Mouse (Mus musculus): Measurements from ENCODE around the gene Akr1c14.
"Not testable (repeated sequence)": the region's sequence is repeated elsewhere in the genome, so short reads cannot be mapped to it uniquely, and the experiment has no call there.

Gene Akr1c14

DNA sequence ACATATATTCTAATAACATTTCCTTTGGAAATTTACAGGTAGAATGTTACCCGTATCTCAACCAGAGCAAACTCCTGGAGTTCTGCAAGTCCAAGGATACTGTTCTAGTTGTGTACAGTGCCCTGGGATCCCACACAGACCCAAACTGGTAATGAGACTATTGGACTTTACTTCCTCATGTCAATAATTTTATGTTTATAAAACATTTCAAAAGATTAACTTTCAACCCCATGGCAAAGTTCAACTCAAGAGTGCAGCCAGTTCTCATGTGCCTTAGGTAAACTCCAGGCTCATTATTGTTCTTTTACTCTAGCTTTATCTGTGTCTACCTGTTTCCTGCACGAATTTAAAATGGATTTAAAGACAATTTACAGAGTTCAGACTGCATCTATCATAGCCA lies at the start of gene Akr1c14:
TSS of gene Akr1c14 (plus strand) at position 293 of the 400 bp plus-strand sequence.
- no peak for DNase-seq (ENCODE audit: low spot score in 2 of 2)

DNA sequence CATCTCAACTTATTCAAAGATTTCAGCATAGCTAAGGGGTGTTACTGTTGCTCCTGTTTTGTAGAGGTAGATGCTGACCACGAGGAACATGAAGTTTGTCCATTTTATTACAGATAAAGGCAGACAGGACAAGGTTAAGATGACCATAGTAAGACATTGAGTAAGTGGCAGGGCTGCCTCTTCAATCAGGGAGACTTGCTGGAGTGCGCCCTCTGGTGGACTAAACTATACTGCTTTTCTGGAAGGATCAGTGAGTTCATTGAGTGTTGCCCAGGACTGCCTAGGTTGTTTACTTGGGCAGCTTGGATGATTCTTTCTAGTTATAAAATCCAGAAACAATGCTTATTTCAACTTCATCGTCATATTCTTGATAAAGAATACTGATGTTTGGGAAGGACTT lies 47.1 kb upstream of the Akr1c14 start:
- peak; percentile 28 to 40 for DNase-seq (ENCODE audit: low spot score in 2 of 2)

DNA sequence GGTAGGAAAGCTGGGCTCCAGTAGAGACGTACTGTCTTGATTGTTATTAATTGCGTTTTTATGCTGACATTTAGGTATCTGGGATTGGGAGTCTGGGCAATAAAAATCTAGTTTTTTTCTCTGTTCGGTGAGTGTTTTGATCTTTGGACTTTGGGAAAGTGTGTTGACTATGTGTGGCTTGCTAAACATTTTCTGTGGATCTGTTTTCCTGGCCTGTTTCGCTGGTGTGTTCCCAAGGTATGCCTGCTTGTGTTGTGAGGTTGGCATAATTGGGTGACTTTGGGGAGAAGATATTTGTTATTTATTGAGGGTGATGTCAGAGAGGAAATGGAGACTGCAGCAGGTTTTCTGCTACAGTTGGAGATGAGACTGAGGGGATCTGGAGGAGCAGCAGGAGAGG lies 38.0 kb upstream of the Akr1c14 start:
- DNase-seq (ENCODE audit: low spot score in 2 of 2): no peak

DNA sequence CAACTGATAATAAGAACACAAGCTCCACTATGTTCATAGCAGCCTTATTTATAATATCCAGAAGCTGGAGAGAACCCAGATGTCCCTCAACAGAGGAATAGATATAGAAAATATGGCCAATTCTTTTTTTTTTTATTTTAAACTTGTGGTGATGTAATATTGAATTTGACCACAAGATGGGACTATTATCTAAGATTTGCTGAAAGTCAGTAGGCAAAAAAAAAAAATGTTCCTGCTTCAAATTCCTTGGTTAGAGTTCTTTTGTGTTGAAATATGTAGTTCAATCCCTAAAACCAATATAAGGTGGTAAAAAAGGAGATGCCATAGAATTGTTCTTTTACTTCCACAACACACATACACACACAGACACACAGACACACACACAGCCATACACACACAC lies 35.0 kb upstream of the Akr1c14 start:
- DNase-seq (ENCODE audit: low spot score in 2 of 2): no peak

DNA sequence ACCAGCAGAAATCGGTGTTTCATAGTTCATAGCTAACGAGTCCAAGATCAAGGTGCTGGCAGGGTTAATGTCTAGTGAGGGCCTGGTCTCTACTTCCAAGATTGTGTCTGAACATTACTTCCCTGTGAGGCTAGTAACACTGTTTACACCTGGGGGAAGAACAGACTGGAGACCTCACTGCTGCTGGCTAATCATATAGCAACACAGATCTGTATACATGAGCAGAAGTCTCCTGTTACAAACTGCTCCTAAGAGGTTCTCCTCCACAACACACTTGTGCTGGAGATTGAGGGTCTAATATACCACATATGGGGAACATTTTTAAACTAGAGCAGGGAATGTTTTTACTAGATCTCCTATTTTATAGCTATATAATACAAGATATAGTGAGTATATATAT lies 18.9 kb upstream of the Akr1c14 start:
- no peak for DNase-seq (ENCODE audit: low spot score in 2 of 2)

DNA sequence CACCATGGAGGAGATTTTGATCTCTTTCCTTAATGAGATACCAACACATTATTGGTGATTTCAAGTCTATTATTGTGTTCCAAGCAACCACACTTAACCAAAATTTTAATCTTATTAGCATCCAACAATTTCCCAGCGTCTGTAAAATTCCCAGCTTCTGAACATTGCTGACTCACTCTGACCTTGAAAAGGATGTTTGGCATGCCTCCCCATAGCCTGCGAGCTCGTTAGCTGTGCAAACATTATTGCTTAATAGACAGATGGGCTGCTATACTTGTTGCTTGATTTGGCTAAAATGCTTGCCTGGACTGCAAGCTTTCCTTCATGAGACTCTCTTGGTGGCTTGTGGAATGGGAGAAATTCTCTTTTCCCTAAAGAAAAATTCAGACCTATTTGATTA lies 16.3 kb upstream of the Akr1c14 start:
- DNase-seq (ENCODE audit: low spot score in 2 of 2): no peak

DNA sequence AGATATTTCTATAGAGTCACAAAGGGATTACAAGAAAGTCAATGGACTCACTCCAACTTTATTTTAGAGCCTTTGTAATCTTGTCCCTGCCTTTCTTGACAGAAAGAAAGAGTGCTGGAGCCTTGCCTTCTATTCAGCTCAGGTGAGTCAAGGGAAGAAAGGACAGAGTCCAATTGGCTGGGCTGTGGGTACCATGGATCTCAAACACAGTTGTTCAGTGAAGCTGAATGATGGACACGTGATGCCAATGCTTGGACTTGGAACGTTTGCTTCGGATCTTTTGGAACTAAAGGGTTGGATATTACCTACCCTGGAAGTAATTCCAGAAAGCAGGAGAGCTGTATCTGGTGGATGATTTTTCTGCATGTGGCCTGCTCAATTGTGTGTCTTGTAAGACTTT lies 13.8 kb upstream of the Akr1c14 start:
- DNase-seq (ENCODE audit: low spot score in 2 of 2): no peak

DNA sequence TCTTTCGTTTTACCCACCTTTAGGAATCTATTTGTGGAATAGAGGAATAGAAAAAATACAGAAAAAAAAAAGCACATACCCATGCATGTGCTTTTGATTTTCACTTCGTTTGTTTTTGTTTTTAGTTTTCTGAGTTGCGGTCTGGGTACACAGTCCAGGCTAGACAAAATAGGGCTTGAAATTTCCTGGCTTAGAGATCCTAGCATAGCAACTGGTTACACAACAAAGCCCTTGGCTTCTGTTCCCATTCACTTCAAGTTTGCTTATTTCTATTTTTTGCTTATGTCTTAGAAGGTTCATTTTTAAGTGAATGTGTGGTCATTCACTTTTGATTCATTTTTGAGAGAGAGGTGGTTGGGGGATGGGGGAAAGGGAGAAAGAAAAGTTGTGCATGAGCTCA lies 2.7 kb upstream of the Akr1c14 start:
- DNase-seq (ENCODE audit: low spot score in 2 of 2): no peak

DNA sequence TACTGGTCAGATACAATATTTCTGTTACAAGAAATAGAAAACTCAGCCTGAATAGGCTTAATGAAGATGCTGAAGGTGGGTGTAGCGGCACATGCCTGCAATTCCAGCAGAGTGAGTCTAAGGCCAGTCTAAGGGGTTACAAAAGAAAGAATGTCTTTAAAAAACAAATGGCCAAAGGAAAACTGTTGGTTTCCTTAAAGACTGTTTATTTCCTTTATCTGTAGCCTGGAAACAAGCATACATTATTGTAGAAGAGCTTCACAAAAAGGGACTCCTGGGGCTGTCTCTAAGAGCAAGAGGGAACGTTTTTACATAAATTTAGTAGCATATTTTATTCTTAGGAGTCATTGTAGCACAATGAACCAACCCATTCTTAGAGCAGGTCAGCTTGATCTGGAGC lies 2.0 kb upstream of the Akr1c14 start:
- no peak for DNase-seq (ENCODE audit: low spot score in 2 of 2)

DNA sequence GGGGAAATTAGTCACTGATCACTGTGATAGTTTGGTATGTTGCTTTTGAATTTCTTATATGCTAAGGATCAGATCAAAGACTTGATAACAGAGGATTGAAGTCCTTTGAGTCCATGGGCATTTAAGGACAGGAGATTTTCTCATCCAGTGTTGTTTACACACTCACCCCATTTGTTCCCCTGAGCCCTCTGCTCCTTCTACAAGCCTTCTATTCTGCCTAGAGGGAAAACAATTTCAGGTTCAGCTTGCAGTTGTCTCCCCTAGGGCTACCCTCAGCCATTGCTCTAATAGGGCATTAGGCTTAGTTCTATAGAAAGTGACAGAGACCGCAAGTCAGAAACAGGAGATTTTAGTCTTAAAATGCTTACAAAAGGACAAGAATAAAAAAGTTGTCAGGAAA lies 585 bp upstream of the Akr1c14 start:
- DNase-seq (ENCODE audit: low spot score in 2 of 2): no peak

DNA sequence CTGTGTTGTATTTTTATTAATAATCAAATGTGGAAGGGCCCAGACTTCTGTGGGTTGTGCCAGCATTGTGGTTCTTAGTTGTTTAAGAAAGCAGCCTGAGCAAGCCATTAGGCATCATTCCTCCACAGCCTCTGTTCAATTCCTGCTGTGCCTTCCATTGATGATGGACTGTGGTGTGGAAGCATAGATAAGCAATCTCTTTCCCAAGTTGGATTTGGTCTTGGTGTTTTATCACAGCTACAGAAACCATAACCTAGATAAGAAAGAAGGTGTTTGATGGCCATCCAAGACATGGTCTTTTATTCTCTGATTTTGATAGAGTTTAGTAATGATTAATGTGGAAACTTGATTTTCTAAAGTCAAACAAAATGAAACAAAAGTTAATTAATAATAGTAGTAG lies 844 bp downstream of the Akr1c14 start:
- no peak for DNase-seq (ENCODE audit: low spot score in 2 of 2)

DNA sequence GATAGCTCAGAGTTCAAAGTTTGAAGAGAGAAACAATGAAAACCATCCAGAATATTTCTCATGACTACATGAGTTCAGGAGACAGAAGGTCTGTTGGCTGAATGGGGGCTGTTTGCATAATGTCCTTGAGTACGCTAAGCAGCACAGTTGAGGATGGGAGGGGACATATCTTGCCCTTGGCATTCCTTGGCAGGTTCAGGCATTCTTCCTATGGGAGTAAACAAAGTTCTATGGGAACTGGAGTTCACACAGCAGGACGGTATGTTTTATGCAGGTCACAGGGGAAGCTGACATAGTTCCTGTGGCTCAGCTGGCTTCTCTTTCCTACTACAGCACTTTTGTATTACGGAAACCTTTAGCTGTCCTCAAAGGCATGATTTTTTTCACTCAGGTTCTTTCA lies 6.6 kb downstream of the Akr1c14 start:
- no peak for DNase-seq (ENCODE audit: low spot score in 2 of 2)

DNA sequence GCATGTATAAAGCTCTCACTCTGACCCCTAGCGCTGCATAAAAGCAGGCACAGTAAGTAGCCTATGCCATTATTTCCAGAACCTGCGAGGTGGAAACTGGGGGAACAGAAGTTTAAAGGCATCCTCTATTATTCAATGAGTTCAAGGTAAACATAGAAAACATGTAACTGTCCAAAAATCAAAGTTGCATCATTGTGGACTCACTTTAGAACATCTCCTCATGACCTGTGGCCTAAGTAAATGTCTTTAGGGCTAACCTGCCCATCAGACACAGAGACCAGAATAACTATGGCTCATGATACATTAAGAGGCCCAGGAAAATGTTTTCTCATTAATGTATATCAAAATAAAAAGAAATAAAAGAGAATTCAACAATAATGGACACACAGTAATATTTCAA lies 7.4 kb downstream of the Akr1c14 start:
- no peak for DNase-seq (ENCODE audit: low spot score in 2 of 2)

DNA sequence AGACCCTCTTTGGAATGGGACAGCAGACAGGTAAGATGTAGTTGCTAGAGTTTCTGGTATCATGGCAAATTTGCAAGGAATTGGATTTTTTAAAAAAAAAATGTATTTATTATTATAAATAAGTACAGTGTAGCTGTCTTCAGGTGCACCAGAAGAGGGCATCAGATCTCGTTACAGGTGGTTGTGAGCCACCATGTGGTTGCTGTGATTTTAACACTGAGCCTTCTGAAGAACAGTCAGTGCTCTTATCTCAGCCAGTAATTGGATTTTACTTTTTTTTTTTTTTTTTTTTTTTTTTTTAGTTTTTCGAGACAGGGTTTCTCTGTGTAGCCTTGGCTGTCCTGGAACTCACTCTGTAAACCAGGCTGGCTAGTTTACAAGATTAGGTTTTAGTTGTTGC lies 9.4 kb downstream of the Akr1c14 start:
- not testable (repeated sequence) for DNase-seq (ENCODE audit: low spot score in 2 of 2)

DNA sequence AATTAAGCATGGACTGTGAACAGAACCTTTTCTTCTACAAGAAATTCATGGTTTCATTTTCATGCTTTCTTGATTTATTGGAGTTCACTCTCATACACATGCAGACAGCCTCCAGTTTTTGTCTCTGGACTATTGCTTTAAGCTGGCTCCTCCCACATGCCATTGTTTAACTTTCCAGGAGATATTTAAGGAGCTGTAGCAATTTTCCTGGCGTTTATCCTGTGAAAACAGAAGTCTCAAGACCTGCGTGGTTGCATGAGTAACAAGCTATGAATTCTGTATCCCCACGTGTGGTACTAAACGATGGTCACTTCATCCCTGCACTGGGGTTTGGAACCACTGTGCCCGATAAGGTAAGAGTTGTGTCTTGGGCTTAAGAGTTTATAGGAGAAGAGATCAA lies 10.6 kb downstream of the Akr1c14 start:
- no peak for DNase-seq (ENCODE audit: low spot score in 2 of 2)

DNA sequence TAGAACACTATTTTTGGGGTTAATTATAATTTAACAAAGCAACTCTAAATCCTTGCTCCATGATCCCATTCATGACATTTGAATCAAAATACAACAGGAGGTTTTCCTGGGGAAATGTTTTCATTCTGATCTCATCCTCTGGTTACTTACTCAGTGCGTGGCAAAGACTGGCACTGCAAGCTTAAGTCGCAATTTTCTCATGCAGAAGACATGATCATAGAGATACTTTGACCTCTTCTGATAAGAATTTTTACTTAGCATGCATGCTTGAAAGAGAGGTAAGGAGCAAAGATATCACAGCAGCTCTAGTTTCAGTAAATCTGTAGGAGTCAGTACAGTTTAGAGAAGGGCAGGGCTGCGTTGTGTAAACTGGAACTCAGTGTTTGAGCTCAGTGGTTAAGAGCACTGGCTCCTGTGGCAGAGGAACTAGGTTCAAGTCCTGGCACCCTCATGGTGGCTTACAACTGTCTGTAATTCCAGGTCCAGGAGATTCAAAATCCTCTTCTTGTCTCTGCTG lies 11.5 kb downstream of the Akr1c14 start:
- no peak for DNase-seq (ENCODE audit: low spot score in 2 of 2)

DNA sequence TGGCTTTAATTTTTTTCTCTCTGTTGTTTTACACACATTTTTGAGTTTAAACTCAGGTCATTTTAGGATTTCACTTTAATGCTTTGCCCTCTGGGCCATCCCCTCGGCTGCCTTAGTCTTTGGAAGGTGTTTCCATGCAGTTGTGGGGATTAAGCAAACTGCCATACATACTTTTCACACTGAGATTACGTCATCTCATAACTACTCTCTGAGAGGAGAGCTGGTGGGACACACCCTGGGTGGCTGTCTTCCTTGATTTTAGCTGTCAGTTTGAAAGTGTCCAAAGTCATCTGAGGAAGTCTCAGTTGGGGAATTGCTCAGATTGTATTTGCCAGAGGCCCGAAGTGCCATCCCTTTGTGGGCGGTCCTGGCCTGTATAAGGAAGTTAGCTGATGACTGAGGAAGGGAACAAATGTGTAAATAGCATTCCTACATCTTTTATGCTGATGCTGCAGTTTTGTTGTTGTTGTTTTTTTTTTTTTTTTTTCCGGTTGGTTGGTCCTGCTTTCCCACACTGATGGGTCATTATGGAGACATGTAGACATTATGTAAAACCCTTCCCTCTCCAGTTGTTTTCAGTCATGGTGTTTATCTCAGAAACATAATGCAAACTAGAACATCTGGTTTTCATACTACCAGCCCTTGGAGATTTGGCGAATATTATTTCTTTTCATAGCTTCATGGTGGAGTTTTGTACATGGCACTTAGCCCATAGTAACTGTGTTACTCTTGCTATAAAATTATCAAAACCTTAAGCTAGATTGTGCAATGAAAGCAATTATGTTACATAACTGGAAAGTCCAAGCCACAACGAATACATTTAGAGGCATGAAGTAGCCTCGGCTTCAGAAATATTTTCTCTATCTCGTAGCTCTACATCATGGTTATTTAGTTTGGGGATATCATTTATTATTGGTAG lies 28.0 kb downstream of the Akr1c14 start:
- DNase-seq (ENCODE audit: low spot score in 2 of 2): no peak

DNA sequence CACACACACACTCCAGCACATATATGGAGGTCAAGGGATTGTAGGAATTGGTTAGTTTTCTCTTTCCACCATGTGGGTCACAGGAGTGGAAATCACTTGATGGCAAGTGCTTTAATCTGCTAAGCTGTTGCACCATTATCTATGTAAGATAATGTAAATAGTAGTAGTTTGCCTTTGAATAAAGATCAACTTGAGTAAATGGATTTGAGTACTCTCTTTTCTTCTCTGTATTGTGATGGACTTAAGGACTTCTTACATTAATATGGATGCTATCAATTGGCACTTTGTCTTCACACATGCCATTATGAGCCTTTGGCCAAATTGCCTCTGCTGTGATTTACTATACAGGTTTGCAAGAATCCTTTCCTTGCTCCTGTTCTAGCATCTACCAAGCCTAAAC lies 31.1 kb downstream of the Akr1c14 start:
- no peak for DNase-seq (ENCODE audit: low spot score in 2 of 2)

DNA sequence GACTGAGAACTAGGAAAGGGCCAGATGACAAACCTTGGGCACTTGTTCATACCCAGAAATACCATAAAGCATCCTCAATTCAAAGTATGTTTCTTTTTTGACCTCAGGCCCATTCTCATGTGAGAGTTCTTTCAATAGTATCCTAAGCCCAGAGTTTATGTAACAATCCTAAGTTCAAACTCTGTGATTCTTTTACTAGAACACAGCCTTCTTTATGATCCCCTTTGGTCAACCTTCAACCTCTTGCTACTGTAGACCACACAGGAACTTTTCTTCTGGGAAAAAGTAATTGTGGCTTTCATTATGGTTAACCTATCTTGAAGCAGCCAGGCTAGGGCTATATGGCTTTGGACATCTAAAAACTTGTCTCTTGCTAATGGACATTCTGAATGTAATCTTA lies 52.9 kb downstream of the Akr1c14 start:
- DNase-seq (ENCODE audit: low spot score in 2 of 2): no peak

DNA sequence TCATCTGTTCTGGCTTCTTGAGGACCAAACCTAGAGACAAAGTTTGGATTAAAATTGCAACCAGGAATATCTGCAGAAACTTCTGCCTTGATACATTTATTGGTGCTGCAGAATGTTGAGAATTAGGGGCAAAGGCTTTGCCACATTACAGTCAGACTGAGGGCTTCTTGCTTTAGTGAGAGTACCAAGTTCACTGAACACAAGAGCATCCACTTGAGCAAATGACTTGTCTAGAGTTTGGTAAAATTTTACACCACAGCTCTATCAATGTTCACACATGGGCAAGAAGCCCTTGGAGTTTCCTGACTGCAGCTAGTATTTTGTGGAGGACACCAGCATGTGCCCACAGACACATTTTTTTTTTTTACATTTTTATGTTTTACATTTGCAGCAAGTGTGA lies 53.9 kb downstream of the Akr1c14 start:
- no peak for DNase-seq (ENCODE audit: low spot score in 2 of 2)

DNA sequence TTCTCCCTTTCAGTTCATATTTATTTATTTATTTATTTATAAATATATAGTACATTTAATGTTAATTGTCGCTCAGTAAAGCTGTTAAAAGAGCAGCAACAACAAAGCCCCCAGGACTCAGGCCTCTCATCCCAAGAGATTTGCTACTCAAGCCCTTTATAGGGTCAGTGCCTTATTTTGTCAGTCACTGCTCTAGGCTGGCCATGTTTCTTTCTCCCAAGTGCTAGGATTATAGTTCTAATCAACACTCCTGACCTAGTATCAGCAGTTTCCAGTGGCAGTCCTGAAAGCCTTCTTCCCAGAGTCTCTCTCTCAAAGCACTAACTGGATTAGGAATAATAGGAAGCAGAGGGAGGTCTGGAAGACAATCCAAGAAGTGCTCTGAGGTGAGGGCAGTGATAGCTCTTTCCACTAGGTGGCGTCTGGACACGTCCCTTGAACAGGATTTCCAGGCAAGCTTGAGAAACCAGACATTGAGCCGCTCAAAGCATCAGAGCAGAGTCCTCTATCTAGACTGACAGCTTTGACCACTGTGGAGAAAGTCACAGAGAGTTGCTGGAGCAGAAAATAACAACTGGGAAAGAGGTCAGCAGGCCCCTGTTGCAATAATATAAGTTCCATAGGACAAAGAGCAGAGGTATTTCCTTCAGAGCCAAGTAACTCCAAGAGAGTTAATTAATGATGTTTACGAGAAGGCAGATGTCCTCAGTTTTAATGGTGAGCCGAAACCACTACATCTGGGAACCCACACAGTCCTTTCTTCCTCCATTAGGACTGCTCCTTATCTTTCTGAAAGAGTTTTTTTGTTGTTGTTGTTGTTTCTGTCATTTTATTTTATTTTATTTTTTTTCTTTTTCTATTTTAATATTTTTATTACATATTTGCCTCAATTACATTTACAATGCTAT lies 61.7 kb downstream of the Akr1c14 start:
- DNase-seq (ENCODE audit: low spot score in 2 of 2): peak; percentile 14 to 30

DNA sequence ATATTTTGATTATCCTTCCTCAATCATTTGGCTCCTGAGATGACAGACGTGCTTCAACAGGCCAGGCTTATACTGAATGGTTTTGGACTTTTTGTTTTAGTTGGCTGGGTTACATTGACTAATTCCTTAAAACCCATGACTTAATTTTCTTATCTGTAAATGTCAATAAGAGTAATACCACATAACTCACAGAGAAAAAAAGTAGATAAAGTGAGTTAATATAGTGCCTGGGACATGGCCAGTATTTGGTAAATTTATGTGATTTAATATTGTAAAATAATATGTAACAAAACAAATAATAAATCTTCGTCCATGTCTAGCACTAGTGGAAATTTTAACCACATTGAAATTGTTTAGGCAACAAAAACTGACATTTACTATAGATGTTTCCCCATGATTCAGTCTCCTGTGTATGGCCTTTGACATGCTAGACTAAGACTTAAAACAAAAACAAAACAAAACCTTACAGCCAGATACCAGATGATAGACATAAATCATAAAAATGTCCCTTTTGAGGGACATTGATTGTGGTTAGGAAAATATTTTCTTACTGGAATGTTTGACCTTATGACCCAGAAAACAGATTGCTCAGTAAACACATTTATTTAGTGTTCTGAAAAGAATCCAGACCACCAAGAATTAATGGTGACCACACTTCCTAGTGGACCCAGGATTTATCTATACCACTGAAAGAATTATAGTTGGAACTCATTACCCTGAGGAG lies 70.5 kb downstream of the Akr1c14 start:
- no peak for DNase-seq (ENCODE audit: low spot score in 2 of 2)

All from right cerebral cortex, postnatal 36 days (tissue).